15 mouse cellular contexts compared by ENCODE assay signal in genomic region chr9:72158392-72158791, GRCm38 (mm10).
"Had no signal": no experiment of that assay in that cellular context is flagged by ENCODE, and none has a peak within 500 bp of the region (broad histone marks: within the 10 kb centered on the region; RNA-seq: fewer than 3 reads in every experiment).

No protein-coding gene starts in this region.

- DNase-seq: lung, adult 18-20 months; lung, embryonic 14.5 days; lung, postnatal 4 days; retina, postnatal 1 day; right cerebral cortex, adult 18-20 months; right cerebral cortex, postnatal 25 days; right cerebral cortex, postnatal 4 days; spleen, adult 18-20 months; thymus, adult 18-20 months; thymus, postnatal 14 days; thymus, postnatal 36 days had no signal

- H3K9ac ChIP-seq: lung, embryonic 14.5 days; midbrain, embryonic 13.5 days; midbrain, embryonic 15.5 days; neural tube, embryonic 13.5 days; neural tube, embryonic 15.5 days had no signal

- H3K36me3 ChIP-seq: midbrain, embryonic 13.5 days; midbrain, embryonic 15.5 days; neural tube, embryonic 13.5 days; neural tube, embryonic 15.5 days had no signal

- H3K27ac ChIP-seq: midbrain, embryonic 13.5 days; midbrain, embryonic 15.5 days; neural tube, embryonic 13.5 days; neural tube, embryonic 15.5 days had no signal

- H3K4me2 ChIP-seq: lung, embryonic 14.5 days; midbrain, embryonic 13.5 days; midbrain, embryonic 15.5 days; neural tube, embryonic 13.5 days; neural tube, embryonic 15.5 days had no signal

- H3K27me3 ChIP-seq: midbrain, embryonic 15.5 days; neural tube, embryonic 13.5 days; neural tube, embryonic 15.5 days had no signal

- H3K4me3 ChIP-seq: midbrain, embryonic 13.5 days; midbrain, embryonic 15.5 days; neural tube, embryonic 13.5 days; neural tube, embryonic 15.5 days had no signal

- ATAC-seq: midbrain, embryonic 13.5 days; midbrain, embryonic 15.5 days had no signal

- H3K9me3 ChIP-seq: midbrain, embryonic 13.5 days; midbrain, embryonic 15.5 days; neural tube, embryonic 13.5 days; neural tube, embryonic 15.5 days had no signal
